Mouse (Mus musculus) hindbrain, postnatal 0 days (tissue): ENCODE results near the gene Enpep. TPM values are rescaled to one million over a fixed set of nuclear protein-coding genes. Genes with fewer than 3 reads are reported as not detected.

ENCODE experiments used
- ATAC-seq: fragments of 200-750 bp; cut with Nextera tagmentation; 2 replicates; pipeline ENCODE4 v1.8.0; 2017; ENCODE audit warnings: mild to moderate bottlenecking, moderate TSS enrichment, moderate library complexity
- DNase-seq: peaks from one replicate; pipeline ENCODE4 v3.0.0-alpha.2; 2015; ENCODE audit warnings: low spot score
- H3K27ac ChIP-seq: fragments of 300-500 bp; sonication (generic); 2 replicates; pipeline ENCODE4 v1.5.1; 2014; ENCODE audit warnings: mild to moderate bottlenecking
- H3K27me3 ChIP-seq: fragments of 300-500 bp; sonication (generic); 2 replicates; pipeline ENCODE4 v1.6.1; 2014; ENCODE audit warnings: low read length, mixed read lengths; ENCODE audit not compliant: insufficient read depth
- H3K36me3 ChIP-seq: fragments of 300-500 bp; sonication (generic); 2 replicates; pipeline ENCODE4 v1.6.1; 2014; ENCODE audit warnings: low read length, mixed read lengths; ENCODE audit not compliant: insufficient read depth
- H3K4me1 ChIP-seq: fragments of 300-500 bp; sonication (generic); 2 replicates; pipeline ENCODE4 v1.6.1; 2014; ENCODE audit warnings: antibody characterized with exemption, low read length, mixed read lengths; ENCODE audit not compliant: insufficient read depth
- H3K4me2 ChIP-seq: fragments of 300-500 bp; sonication (generic); 2 replicates; pipeline ENCODE4 v1.6.1; 2014; ENCODE audit warnings: low read depth, mild to moderate bottlenecking, low read length, moderate library complexity, mixed read lengths
- H3K4me3 ChIP-seq: fragments of 300-500 bp; sonication (generic); 2 replicates; pipeline ENCODE4 v1.5.1; 2014; ENCODE audit warnings: low read length
- H3K9ac ChIP-seq: fragments of 300-500 bp; sonication (generic); replicated peaks from 2 replicates; pipeline ENCODE4 v1.6.1; 2014; ENCODE audit warnings: mild to moderate bottlenecking, low read length, moderate library complexity, mixed read lengths
- H3K9me3 ChIP-seq: fragments of 300-500 bp; sonication (generic); 2 replicates; pipeline ENCODE4 v1.6.1; 2016; ENCODE audit warnings: low read length, mixed read lengths
- CTCF ChIP-seq: IDR thresholded peaks from 2 replicates; pipeline ENCODE4 v1.5.1; 2016; ENCODE audit warnings: antibody characterized with exemption, control low read depth, low read depth
- WGBS: fragments of 180-500 bp; shearing (Covaris S2); extraction: QIAGEN DNeasy Blood & Tissue Kit; methylation state at CpG from one replicate; pipeline ENCODE4 v1.1.7; 2014; 5-methylcytosine and 5-hydroxymethylcytosine counted together
- polyA plus RNA-seq: library from polyadenylated mRNA; unstranded; fragments of >200 nt; fragmentation: Nextera tagmentation; extraction: Ambion mirVana; gene quantifications from 2 replicates; pipeline ENCODE4 v1.2.1, GENCODE M21; 2015
- total RNA-seq: library from RNA; depleted of rRNA; stranded (reverse); fragments of >200 nt; gene quantifications from 2 replicates; pipeline ENCODE4 v1.2.3, GENCODE M21; 2014

Enpep gene
- total and polyA plus RNA-seq, 2 experiments from 2014 or later = 1.5 to 2.5 TPM

- Histone ChIP-seq H3K36me3 (no peaks in the 10 kb centered on the region), H3K9ac (no peak overlapping the region), H3K27me3 (no peaks in the 10 kb centered on the region), H3K4me2 (no peak overlapping the region), H3K4me1 (no peaks in the 10 kb centered on the region), H3K27ac (no peak overlapping the region), H3K4me3 (no peak overlapping the region), H3K9me3 (no peaks in the 10 kb centered on the region)
- 77% methylated on average over 7 of the region's 7 CpGs for WGBS
- DNase-seq (no peak), ATAC-seq (no peak)
- TF ChIP-seq CTCF = no peak
Measured at GRCm38 (mm10) chr3:129313671-129314415, 18.7 kb downstream of the Enpep start.

- Histone ChIP-seq H3K27me3 (no peaks in the 10 kb centered on the region), H3K4me1 (no peaks in the 10 kb centered on the region), H3K36me3 (no peaks in the 10 kb centered on the region), H3K4me2 (no peak overlapping the region), H3K27ac (no peak overlapping the region), H3K4me3 (no peak overlapping the region), H3K9me3 (no peaks in the 10 kb centered on the region), H3K9ac (no peak overlapping the region)
- 73% methylated on average over 2 of the region's 2 CpGs for WGBS
- no peak for DNase-seq
- ATAC-seq = no peak
- TF ChIP-seq CTCF = no peak
Measured at GRCm38 (mm10) chr3:129313221-129313620, 19.3 kb downstream of the Enpep start.

- Histone ChIP-seq H3K36me3 (no peaks in the 10 kb centered on the region), H3K4me1 (no peaks in the 10 kb centered on the region), H3K4me3 (no peak overlapping the region), H3K27me3 (no peaks in the 10 kb centered on the region), H3K9me3 (no peaks in the 10 kb centered on the region), H3K27ac (no peak overlapping the region), H3K4me2 (no peak overlapping the region), H3K9ac (no peak overlapping the region)
- DNase-seq (no peak), ATAC-seq (no peak)
- 93% methylated on average over 8 of the region's 8 CpGs for WGBS
- no peak for TF ChIP-seq CTCF
Measured at GRCm38 (mm10) chr3:129312511-129312910, 20.0 kb downstream of the Enpep start.

DNA sequence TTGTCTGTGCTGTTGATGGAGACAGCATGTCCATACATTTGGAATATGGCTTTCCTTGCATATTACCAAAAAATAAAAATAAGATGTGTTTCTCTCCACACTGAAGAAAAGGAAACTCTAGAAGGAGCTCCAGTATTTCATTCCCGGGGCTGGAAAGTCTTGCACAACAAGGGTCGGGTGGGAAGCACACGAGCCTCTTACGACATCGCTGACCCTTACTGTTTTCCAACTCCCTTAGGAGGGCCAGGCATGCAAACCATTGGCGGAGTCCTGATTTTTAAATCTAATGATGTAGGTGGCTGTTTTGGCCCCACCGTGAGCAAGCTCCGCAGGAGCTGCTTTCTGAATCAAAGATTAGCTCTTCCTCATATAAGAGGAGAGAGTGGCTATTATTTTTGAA lies 20.6 kb downstream of the Enpep start:
- no peak overlapping the region for H3K27ac ChIP-seq
- no peak for TF ChIP-seq CTCF
- no peaks in the 10 kb centered on the region for H3K27me3 ChIP-seq

GRCm38 (mm10) chr3:129309926-129310325 lies 22.6 kb downstream of the Enpep start:
- H3K4me2 ChIP-seq = no peak overlapping the region
- no peaks in the 10 kb centered on the region for H3K9me3 ChIP-seq
- no peak for TF ChIP-seq CTCF
- H3K36me3 ChIP-seq = no peaks in the 10 kb centered on the region
- DNase-seq (no peak), ATAC-seq (no peak)
- no peaks in the 10 kb centered on the region for H3K4me1 ChIP-seq
- no peak overlapping the region for H3K27ac ChIP-seq
- H3K4me3 ChIP-seq = no peak overlapping the region
- no peaks in the 10 kb centered on the region for H3K27me3 ChIP-seq
- 53% methylated on average over 5 of the region's 5 CpGs for WGBS
- no peak overlapping the region for H3K9ac ChIP-seq

More for the DNA sequence above, 20.6 kb downstream of the Enpep start:
- H3K9ac ChIP-seq = no peak overlapping the region
- 78% methylated on average over 8 of the region's 8 CpGs for WGBS
- H3K4me1 ChIP-seq = no peaks in the 10 kb centered on the region
- H3K4me3 ChIP-seq = no peak overlapping the region
- H3K9me3 ChIP-seq = no peaks in the 10 kb centered on the region
- H3K4me2 ChIP-seq = no peak overlapping the region
- DNase-seq (no peak), ATAC-seq (no peak)
- H3K36me3 ChIP-seq = no peaks in the 10 kb centered on the region

DNA sequence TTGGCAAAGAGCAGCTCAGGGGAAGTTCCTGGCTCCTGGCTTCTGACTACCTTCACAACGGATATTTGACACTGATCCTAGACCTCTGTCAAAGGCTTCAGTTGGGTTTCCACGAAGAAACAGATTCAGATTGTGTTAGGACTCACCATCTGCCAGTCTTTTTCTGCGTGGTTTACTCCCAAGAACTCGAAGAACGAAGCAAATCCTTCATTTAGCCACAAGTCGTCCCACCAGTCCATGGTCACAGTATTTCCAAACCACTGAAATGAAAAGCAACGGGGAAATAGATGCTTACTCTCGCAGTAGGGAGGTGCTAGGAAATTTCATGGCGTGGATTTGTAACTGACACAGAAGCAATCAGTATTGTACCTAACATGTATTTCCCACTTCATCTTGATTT lies 23.6 kb downstream of the Enpep start:
- TF ChIP-seq CTCF = peak; percentile 60
- 59% methylated on average over 9 of the region's 9 CpGs for WGBS
- Histone ChIP-seq H3K27ac (no peak overlapping the region), H3K9ac (no peak overlapping the region), H3K36me3 (no peaks in the 10 kb centered on the region), H3K4me1 (no peaks in the 10 kb centered on the region), H3K9me3 (no peaks in the 10 kb centered on the region), H3K27me3 (no peaks in the 10 kb centered on the region), H3K4me3 (no peak overlapping the region), H3K4me2 (no peak overlapping the region)
- ATAC-seq = no peak
- peak; percentile 45 for DNase-seq

DNA sequence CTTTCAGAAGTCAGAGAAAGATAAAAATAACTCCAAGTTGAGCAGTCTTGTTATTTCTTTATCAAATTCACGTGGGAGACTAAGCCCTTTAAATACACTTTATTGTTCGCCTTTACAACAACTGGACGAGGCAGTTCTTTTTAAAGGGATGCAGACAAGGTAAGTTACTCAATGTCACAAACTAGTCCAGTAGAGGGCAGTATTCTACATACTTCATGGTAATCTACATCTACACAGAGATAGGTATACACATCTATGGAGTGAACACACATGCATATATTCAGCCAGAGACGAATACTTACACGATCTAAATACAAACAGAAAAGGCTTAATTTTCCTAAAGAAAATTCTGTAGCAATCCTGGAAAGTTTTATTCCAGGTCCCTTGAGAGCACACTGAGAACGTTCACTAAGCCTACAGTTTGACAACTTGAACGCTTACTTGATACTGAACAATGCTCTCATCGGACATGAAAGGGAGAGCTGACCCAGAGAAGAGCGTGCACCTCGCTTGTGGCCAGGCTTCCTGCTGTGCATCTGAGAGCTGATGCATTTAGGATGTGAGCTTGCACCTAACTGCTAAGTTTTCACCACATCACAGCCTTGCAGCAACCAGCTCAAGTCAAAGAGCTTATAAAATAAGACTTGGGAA lies 24.3 kb downstream of the Enpep start:
- ATAC-seq = peak; percentile 82
- Histone ChIP-seq H3K27me3 (no peaks in the 10 kb centered on the region), H3K4me1 (no peaks in the 10 kb centered on the region), H3K9ac (no peak overlapping the region), H3K27ac (no peak overlapping the region), H3K4me2 (no peak overlapping the region), H3K4me3 (no peak overlapping the region), H3K36me3 (no peaks in the 10 kb centered on the region), H3K9me3 (no peaks in the 10 kb centered on the region)
- DNase-seq = peak; percentile 94
- 34% methylated on average over 10 of the region's 10 CpGs for WGBS
- peak; percentile 68 for TF ChIP-seq CTCF
